Mouse (Mus musculus) spleen, adult 2 months (tissue): Measurements from ENCODE around the gene Clca3a1. TPM values are rescaled to one million over a fixed set of nuclear protein-coding genes. Genes with fewer than 3 reads are reported as not detected.
"Not testable (repeated sequence)": the region's sequence is repeated elsewhere in the genome, so short reads cannot be mapped to it uniquely, and the experiment has no call there.

ENCODE experiments used
- DNase-seq, 2 experiments: peaks; one replicate each; pipeline versions ENCODE4 v3.0.0 to v3.0.0-alpha.2; 2012 to 2021; ENCODE audit warnings: low spot score in 2 of 2, low read depth in 1 of 2
- H3K27ac ChIP-seq: fragments of 200-500 bp; 2 replicates; pipeline ENCODE4 v1.5.1; 2012; ENCODE audit warnings: low read length, inconsistent platforms; ENCODE audit not compliant: insufficient read depth
- H3K27me3 ChIP-seq: fragments of 200-500 bp; 2 replicates; pipeline ENCODE4 v1.6.1; 2012; ENCODE audit warnings: mild to moderate bottlenecking, moderate library complexity, low read length, inconsistent platforms; ENCODE audit not compliant: control insufficient read depth, insufficient read depth
- H3K36me3 ChIP-seq: fragments of 200-500 bp; 2 replicates; pipeline ENCODE4 v1.6.1; 2012; ENCODE audit warnings: mild to moderate bottlenecking, low read length, inconsistent platforms; ENCODE audit not compliant: control insufficient read depth, insufficient read depth
- H3K4me1 ChIP-seq: fragments of 200-500 bp; 2 replicates; pipeline ENCODE4 v1.6.1; 2011; ENCODE audit warnings: inconsistent platforms; ENCODE audit not compliant: control insufficient read depth, insufficient read depth, insufficient read length
- H3K4me3 ChIP-seq: fragments of 200-500 bp; 2 replicates; pipeline ENCODE4 v1.5.1; 2011; ENCODE audit warnings: mild to moderate bottlenecking, inconsistent platforms; ENCODE audit not compliant: insufficient read depth, insufficient read length; ENCODE audit errors: extremely low read depth
- CTCF ChIP-seq: fragments of 200-500 bp; IDR thresholded peaks from 2 replicates; pipeline ENCODE4 v1.5.1; 2011; ENCODE audit warnings: mild to moderate bottlenecking, inconsistent platforms; ENCODE audit not compliant: insufficient read depth, insufficient read length, insufficient replicate concordance; ENCODE audit errors: extremely low read depth
- POLR2A ChIP-seq: fragments of 200-500 bp; IDR thresholded peaks from 2 replicates; pipeline ENCODE4 v1.6.1; 2011; ENCODE audit warnings: low read depth, low read length, inconsistent platforms
- WGBS: fragments of 180-500 bp; shearing (Covaris S2); methylation state at CpG from one replicate; pipeline ENCODE4 v1.1.7; 2018; 5-methylcytosine and 5-hydroxymethylcytosine counted together
- polyA plus RNA-seq: library from polyadenylated mRNA; depleted of rRNA; stranded (reverse); fragments of >200 nt; gene quantifications from 2 replicates; pipeline ENCODE4 v1.2.3, GENCODE M21; 2012; rRNA removed

Gene Clca3a1
- polyA plus RNA-seq = 22.9 and 24.2 TPM in 2 replicates

GRCm38 (mm10) chr3:144760592-144761309 lies at the start of gene Clca3a1:
Gene Clca3a1 (minus strand): TSS chr3:144760977.
- TF ChIP-seq CTCF (no peak), POLR2A (no peak)
- peak within 1 kb of the TSS; percentile 22; the same call in 1 of the 2 replicates for H3K27ac ChIP-seq
- peak within 1 kb of the TSS; percentile 27 for H3K4me3 ChIP-seq
- H3K4me1 ChIP-seq = no peaks in the 10 kb centered on the region
- H3K36me3 ChIP-seq = no peaks in the 10 kb centered on the region
- no peak for DNase-seq
- no peaks in the 10 kb centered on the region for H3K27me3 ChIP-seq
- 71% methylated on average over 10 of the region's 11 CpGs for WGBS

DNA sequence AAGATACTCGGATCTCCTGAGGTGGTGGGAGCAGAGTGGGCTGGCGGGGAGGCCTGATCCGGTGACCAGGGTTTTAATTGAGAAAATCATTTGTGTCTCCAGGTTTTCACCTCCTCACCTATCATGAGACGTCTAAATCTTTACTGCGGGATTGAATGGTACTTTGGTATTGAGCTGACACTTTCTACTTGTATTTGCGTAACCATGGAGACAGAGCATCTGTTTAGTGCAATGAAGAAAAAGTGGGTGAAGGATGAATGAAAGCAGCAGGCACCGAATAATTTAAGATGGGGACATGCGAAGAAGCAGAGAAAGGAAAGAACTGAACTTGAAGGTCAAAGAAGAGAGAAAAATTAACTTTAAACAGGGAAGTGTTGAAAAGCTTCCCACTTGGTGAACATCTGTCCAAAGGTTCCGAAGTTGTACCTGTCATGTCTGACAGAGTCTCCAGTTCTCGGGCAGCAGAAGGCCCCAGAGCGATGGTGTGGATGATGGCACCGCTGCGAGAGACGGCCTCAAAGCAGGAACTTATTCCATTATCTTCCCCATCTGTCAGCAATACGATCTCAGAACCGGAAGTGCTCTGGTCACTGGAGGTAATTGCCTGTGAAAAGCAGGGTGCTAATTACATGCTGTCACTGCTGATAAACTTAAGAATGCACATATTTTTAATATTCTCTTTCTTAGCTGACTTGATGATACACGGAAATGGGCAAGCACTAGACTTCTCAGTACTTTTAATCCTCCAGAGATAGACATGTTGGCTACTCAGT lies 47.6 kb upstream of the Clca3a1 start:
- 74% methylated on average over 16 of the region's 17 CpGs for WGBS
- not testable (repeated sequence) for H3K4me3 ChIP-seq, DNase-seq, H3K27me3 ChIP-seq, H3K4me1 ChIP-seq, H3K27ac ChIP-seq, H3K36me3 ChIP-seq

DNA sequence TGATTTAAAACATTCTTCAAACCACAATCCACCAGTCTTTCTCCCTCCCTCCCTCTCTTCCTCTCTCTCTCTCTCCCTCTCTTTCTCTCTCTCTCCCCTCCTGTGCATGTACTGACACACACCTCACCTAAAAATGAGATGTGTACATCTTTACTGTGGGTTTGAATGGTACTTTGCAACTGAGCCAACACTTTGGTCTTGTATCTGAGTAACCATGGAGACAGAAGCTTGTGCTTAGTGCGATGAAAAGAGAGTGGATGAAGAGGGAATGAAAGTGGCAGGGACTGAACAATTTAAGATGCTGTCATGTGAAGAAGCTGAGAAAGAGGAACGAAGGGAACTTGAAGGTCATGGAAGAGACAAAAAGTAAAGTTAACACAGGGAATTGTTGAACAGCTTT lies 45.8 kb upstream of the Clca3a1 start:
- H3K4me3 ChIP-seq, H3K27me3 ChIP-seq: not testable (repeated sequence)
- 70% methylated on average over 2 of the region's 2 CpGs for WGBS

GRCm38 (mm10) chr3:144801861-144802260 lies 41.1 kb upstream of the Clca3a1 start:
- WGBS = 44% methylated on average over 8 of the region's 8 CpGs
- no peaks in the 10 kb centered on the region for H3K27me3 ChIP-seq
- no peak overlapping the region for H3K4me3 ChIP-seq
- TF ChIP-seq CTCF = no peak
- no peaks in the 10 kb centered on the region for H3K4me1 ChIP-seq
- no peak overlapping the region for H3K27ac ChIP-seq
- DNase-seq = no peak
- no peaks in the 10 kb centered on the region for H3K36me3 ChIP-seq

More for the DNA sequence above, 45.8 kb upstream of the Clca3a1 start:
- H3K36me3 ChIP-seq, H3K4me1 ChIP-seq, H3K27ac ChIP-seq, DNase-seq: not testable (repeated sequence)

GRCm38 (mm10) chr3:144785181-144786148 lies 24.7 kb upstream of the Clca3a1 start:
- 78% methylated on average over 11 of the region's 11 CpGs for WGBS
- Histone ChIP-seq H3K4me1 (no peaks in the 10 kb centered on the region), H3K27me3 (no peaks in the 10 kb centered on the region), H3K36me3 (no peaks in the 10 kb centered on the region), H3K4me3 (no peak overlapping the region), H3K27ac (no peak overlapping the region)
- TF ChIP-seq POLR2A (no peak), CTCF (no peak)
- DNase-seq = no peak

DNA sequence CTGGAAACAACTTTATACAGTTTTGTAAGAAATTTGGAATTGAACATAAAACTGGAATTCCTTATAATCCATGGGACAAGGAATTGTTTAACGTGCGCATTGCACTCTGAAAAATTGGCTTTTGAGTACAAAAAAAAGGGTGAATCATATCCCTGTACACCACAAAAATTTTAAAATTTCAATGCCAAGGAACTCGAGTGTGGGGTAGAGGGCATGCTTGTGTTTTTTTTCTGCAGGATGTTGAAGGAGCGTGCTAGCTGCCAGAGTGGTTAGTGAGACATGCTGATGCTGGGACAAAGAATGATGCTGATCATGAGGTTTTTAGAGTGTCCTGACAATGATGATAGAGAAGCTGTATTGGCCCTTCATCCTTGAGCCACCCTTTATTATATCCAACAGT lies 4.4 kb upstream of the Clca3a1 start:
- no peaks in the 10 kb centered on the region for H3K27me3 ChIP-seq
- no peaks in the 10 kb centered on the region for H3K4me1 ChIP-seq
- no peaks in the 10 kb centered on the region for H3K36me3 ChIP-seq
- no peak overlapping the region for H3K4me3 ChIP-seq
- WGBS = 85% methylated on average over 4 of the region's 4 CpGs
- H3K27ac ChIP-seq = no peak overlapping the region
- TF ChIP-seq POLR2A (no peak), CTCF (no peak)
- no peak for DNase-seq
